Mouse (Mus musculus): ENCODE measurements around the gene Adgrl1.

DNA sequence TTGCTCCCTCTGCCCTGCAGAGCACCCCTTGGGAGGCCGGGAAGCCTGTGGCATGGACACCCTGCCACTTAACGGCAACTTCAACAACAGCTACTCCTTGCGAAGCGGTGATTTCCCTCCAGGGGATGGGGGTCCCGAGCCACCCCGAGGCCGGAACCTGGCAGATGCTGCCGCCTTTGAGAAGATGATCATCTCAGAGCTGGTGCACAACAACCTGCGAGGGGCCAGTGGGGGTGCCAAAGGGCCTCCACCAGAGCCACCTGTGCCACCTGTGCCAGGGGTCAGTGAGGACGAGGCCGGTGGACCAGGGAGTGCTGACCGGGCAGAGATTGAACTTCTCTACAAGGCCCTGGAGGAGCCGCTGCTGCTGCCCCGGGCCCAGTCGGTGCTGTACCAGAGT, 38.4 kb downstream of the Adgrl1 start:
- TF ChIP-seq POLR2A (IDR thresholded peaks at IDR 0.05; ENCODE audit: borderline replicate concordance, extremely low read depth, insufficient read depth, insufficient read length, poor library complexity, severe bottlenecking), result no peak
- no peak for TF ChIP-seq CTCF (IDR thresholded peaks at IDR 0.05; ENCODE audit: borderline replicate concordance, extremely low read depth, insufficient read depth, insufficient read length)

Measured in brain, embryonic 14.5 days (tissue).